Mouse (Mus musculus) skeletal muscle tissue, postnatal 0 days (tissue): Measurements from ENCODE around the gene Psg29. TPM values are rescaled to one million over a fixed set of nuclear protein-coding genes. Genes with fewer than 3 reads are reported as not detected.

Source experiments
- polyA plus RNA-seq: library from polyadenylated mRNA; unstranded; fragments of >200 nt; fragmentation: Nextera tagmentation; extraction: Ambion mirVana; gene quantifications from 2 replicates; pipeline ENCODE4 v1.2.1, GENCODE M21; 2015

The Psg29 gene
- polyA plus RNA-seq: not detected in 2 replicates

DNA sequence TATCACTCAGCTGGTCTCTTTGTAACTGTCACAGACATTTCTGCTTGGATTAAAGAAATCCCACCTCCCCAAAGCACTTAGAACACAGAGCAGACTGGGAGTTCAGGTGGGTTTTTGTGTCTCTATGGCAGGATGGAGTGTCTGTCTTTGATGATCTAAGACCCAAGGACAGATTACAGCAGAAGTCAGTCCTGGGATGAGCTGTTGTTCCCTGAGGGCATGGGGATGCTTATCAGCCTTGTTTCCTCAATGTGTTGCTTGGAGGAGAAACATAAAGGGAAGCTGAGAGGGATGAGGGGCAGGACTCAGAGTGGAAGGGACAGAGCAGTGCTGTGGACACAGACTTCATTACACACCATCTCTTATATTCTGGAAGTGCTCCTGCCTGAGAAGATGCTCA, at the start of gene Psg29:
TSS of gene Psg29 (plus strand) at position 301 of the 400 bp plus-strand sequence.

Other genes with a start within 250 kb of the Psg29 start
- 0.33 and 0.38 TPM in 2 replicates for gene Pnmal1, start 243.8 kb upstream of the Psg29 start, polyA plus RNA-seq
- gene Gm42372, start 220.4 kb upstream of the Psg29 start, polyA plus RNA-seq: 0.03 TPM in 1 of 2 replicates, not detected in the other
- 12.8 and 14.3 TPM in 2 replicates for gene Ccdc8, start 210.8 kb upstream of the Psg29 start, polyA plus RNA-seq
- 67.2 and 70.1 TPM in 2 replicates for gene Ppp5c, start 175.6 kb upstream of the Psg29 start, polyA plus RNA-seq
- gene Hif3a, start 141.1 kb upstream of the Psg29 start, polyA plus RNA-seq: 6.8 TPM in 2 replicates
- gene Psg16, start 129.4 kb upstream of the Psg29 start, polyA plus RNA-seq: 0.23 and 0.27 TPM in 2 replicates
- gene Ceacam3, start 53.2 kb upstream of the Psg29 start, polyA plus RNA-seq: not detected in 2 replicates